Mouse (Mus musculus): ENCODE measurements around the gene Ptprk.
A peak's percentile ranks its signal among the peaks of the same experiment; 100 is the strongest.

Ptprk gene

DNA sequence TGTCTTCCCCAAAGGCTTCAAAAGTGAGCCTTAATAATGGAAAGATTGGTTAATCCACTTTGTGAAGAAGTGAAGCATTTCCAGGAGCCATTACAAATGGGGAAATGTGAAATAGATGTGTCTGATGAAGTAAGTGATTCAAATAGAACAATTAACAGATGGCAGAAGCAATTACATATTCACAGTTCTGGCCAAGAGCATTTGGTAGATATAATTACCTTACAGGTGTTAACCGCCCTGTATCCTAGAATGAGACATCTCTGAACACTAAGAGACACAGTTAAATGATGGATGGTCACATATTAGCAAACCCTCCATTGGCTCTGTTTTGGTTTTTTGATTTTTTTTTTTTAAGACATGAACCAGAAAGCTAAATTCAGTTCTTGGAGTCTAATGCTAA is 361.5 kb downstream of the Ptprk start:
- H3K27me3 ChIP-seq (ENCODE audit: insufficient read depth, low read length) = no peaks in the 10 kb centered on the region
- no peaks in the 10 kb centered on the region for H3K4me1 ChIP-seq (replicated peaks; ENCODE audit: low read depth, low read length)
- no peaks in the 10 kb centered on the region for H3K36me3 ChIP-seq (ENCODE audit: insufficient read depth, low read length)
- no peaks in the 10 kb centered on the region for H3K9me3 ChIP-seq (ENCODE audit: low read length)
- TF ChIP-seq CTCF (conservative IDR thresholded peaks at IDR 0.05; ENCODE audit: low read length) = no peak
- TF ChIP-seq NANOG (IDR thresholded peaks at IDR 0.05; ENCODE audit: borderline replicate concordance, low read length) = no peak
- no peak for TF ChIP-seq POU5F1 (IDR thresholded peaks at IDR 0.05; ENCODE audit: borderline replicate concordance, low read length)
- no peak overlapping the region for H3K4me3 ChIP-seq (replicated peaks; ENCODE audit: low read length)

DNA sequence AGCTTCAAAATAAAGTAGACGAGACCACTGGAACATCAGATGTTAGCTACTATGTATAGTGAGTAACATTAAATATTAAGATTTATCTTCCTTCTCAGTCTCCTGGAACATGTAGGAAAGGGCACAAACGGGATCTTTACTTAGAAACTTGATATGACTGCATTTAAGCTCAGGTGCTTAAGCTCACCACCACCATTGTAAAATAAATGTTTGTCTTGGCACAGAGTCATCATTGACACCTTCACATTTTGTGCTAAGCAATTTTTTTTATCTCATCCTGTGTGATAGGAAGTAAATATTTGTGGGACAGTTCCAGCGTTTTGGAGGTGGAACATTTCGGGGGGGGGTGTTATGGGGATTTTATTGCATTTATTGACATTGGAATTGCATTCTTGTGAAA is 375.2 kb downstream of the Ptprk start:
- Histone ChIP-seq H3K27me3 (ENCODE audit: insufficient read depth, low read length) (no peaks in the 10 kb centered on the region), H3K4me1 (replicated peaks; ENCODE audit: low read depth, low read length) (no peaks in the 10 kb centered on the region), H3K4me3 (replicated peaks; ENCODE audit: low read length) (no peak overlapping the region), H3K36me3 (ENCODE audit: insufficient read depth, low read length) (no peaks in the 10 kb centered on the region), H3K9me3 (ENCODE audit: low read length) (0 out of 2 replicates have a peak, but pooled peaks cover 7% of the 10 kb centered on the region)
- no peak for TF ChIP-seq NANOG (IDR thresholded peaks at IDR 0.05; ENCODE audit: borderline replicate concordance, low read length)
- no peak for TF ChIP-seq POU5F1 (IDR thresholded peaks at IDR 0.05; ENCODE audit: borderline replicate concordance, low read length)
- TF ChIP-seq CTCF (conservative IDR thresholded peaks at IDR 0.05; ENCODE audit: low read length) = no peak

DNA sequence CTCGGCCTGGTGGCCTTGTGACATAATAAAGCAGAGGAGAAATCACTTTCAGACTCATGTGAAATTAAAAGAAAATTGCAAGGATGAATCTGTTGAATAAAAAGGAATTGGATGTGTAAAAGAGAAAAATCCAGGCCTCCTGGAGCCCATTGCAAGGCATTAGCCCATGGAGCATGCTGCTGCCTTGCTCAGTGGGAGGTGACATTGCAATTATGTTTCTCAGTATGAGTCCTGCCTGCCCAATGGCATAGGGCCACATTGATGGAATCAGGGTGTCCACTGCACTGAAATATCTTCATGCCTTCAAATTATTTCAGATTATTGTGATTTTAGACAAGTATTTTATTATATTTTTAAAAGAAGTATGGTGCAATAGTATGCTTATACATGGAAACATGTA is 376.0 kb downstream of the Ptprk start:
- Histone ChIP-seq H3K27me3 (ENCODE audit: insufficient read depth, low read length) (no peaks in the 10 kb centered on the region), H3K9me3 (ENCODE audit: low read length) (0 out of 2 replicates have a peak, but pooled peaks cover 7% of the 10 kb centered on the region), H3K4me1 (replicated peaks; ENCODE audit: low read depth, low read length) (no peaks in the 10 kb centered on the region), H3K36me3 (ENCODE audit: insufficient read depth, low read length) (no peaks in the 10 kb centered on the region), H3K4me3 (replicated peaks; ENCODE audit: low read length) (no peak overlapping the region)
- no peak for TF ChIP-seq CTCF (conservative IDR thresholded peaks at IDR 0.05; ENCODE audit: low read length)
- no peak for TF ChIP-seq NANOG (IDR thresholded peaks at IDR 0.05; ENCODE audit: borderline replicate concordance, low read length)
- no peak for TF ChIP-seq POU5F1 (IDR thresholded peaks at IDR 0.05; ENCODE audit: borderline replicate concordance, low read length)

DNA sequence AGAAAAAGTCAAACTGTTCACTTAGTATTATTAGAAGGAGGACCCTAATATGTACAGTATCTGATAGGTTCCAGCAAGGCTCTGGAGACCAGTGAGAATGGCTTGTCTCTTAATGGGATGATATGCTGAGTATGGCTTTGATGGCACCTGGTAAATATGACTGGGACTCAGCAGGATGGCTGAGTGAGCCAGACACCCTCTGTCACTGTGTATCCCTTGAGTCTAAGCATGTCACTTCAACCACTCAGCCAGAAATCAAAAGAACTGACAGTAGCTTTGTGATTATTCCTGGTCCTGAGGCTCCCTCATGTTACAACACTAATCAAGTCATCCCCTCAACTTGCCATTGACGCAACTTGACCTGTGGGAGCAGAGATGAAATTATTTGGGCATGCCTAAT is 383.4 kb downstream of the Ptprk start:
- no peak for TF ChIP-seq POU5F1 (IDR thresholded peaks at IDR 0.05; ENCODE audit: borderline replicate concordance, low read length)
- TF ChIP-seq NANOG (IDR thresholded peaks at IDR 0.05; ENCODE audit: borderline replicate concordance, low read length) = no peak
- no peak for TF ChIP-seq CTCF (conservative IDR thresholded peaks at IDR 0.05; ENCODE audit: low read length)
- Histone ChIP-seq H3K27me3 (ENCODE audit: insufficient read depth, low read length) (no peaks in the 10 kb centered on the region), H3K4me1 (replicated peaks; ENCODE audit: low read depth, low read length) (no peaks in the 10 kb centered on the region), H3K4me3 (replicated peaks; ENCODE audit: low read length) (no peak overlapping the region), H3K9me3 (ENCODE audit: low read length) (no peaks in the 10 kb centered on the region), H3K36me3 (ENCODE audit: insufficient read depth, low read length) (no peaks in the 10 kb centered on the region)

DNA sequence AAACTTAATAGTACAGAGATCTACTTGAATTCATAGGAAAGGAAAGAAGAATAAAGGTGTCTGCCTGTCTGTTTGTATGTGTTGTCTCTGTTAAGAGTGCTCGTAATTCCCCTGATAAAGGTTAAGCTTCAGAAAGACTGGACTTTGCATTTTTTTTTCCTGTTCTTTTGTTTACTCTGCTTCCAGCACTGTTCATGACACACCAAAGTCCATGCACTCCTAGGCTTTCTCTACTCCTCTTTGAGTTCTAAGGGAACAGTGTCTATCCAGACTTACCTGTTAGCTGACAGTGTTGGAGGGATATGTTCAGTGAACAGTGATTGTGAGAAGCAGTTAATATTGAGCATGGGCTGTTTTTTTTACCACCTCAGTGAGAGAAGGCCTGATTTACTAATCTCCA is 385.3 kb downstream of the Ptprk start:
- no peaks in the 10 kb centered on the region for H3K27me3 ChIP-seq (ENCODE audit: insufficient read depth, low read length)
- TF ChIP-seq POU5F1 (IDR thresholded peaks at IDR 0.05; ENCODE audit: borderline replicate concordance, low read length) (no peak), CTCF (conservative IDR thresholded peaks at IDR 0.05; ENCODE audit: low read length) (no peak), NANOG (IDR thresholded peaks at IDR 0.05; ENCODE audit: borderline replicate concordance, low read length) (no peak)
- H3K36me3 ChIP-seq (ENCODE audit: insufficient read depth, low read length) = no peaks in the 10 kb centered on the region
- no peaks in the 10 kb centered on the region for H3K4me1 ChIP-seq (replicated peaks; ENCODE audit: low read depth, low read length)
- no peaks in the 10 kb centered on the region for H3K9me3 ChIP-seq (ENCODE audit: low read length)
- no peak overlapping the region for H3K4me3 ChIP-seq (replicated peaks; ENCODE audit: low read length)

DNA sequence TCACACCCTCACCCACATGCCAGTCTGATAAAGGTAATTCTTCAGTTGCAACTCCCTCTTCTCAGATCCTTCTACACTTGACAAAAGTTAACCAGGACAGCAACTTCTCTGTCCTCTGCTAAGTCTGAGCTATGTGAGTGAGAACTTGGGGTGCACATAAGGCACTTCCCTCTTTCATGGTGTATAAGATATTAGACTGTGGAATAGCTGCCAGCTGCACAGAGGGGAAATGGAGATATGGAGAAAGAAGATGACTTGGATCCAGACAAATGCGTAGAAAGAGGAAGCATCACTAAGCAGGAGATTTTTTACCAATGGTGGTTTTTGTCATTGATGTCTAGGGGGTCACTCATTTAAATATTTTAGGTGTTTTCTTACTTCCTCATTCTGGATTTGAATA is 389.1 kb downstream of the Ptprk start:
- TF ChIP-seq POU5F1 (IDR thresholded peaks at IDR 0.05; ENCODE audit: borderline replicate concordance, low read length) = no peak
- TF ChIP-seq CTCF (conservative IDR thresholded peaks at IDR 0.05; ENCODE audit: low read length) = no peak
- no peak for TF ChIP-seq NANOG (IDR thresholded peaks at IDR 0.05; ENCODE audit: borderline replicate concordance, low read length)
- Histone ChIP-seq H3K9me3 (ENCODE audit: low read length) (no peaks in the 10 kb centered on the region), H3K36me3 (ENCODE audit: insufficient read depth, low read length) (no peaks in the 10 kb centered on the region), H3K4me3 (replicated peaks; ENCODE audit: low read length) (no peak overlapping the region), H3K4me1 (replicated peaks; ENCODE audit: low read depth, low read length) (no peaks in the 10 kb centered on the region), H3K27me3 (ENCODE audit: insufficient read depth, low read length) (no peaks in the 10 kb centered on the region)

DNA sequence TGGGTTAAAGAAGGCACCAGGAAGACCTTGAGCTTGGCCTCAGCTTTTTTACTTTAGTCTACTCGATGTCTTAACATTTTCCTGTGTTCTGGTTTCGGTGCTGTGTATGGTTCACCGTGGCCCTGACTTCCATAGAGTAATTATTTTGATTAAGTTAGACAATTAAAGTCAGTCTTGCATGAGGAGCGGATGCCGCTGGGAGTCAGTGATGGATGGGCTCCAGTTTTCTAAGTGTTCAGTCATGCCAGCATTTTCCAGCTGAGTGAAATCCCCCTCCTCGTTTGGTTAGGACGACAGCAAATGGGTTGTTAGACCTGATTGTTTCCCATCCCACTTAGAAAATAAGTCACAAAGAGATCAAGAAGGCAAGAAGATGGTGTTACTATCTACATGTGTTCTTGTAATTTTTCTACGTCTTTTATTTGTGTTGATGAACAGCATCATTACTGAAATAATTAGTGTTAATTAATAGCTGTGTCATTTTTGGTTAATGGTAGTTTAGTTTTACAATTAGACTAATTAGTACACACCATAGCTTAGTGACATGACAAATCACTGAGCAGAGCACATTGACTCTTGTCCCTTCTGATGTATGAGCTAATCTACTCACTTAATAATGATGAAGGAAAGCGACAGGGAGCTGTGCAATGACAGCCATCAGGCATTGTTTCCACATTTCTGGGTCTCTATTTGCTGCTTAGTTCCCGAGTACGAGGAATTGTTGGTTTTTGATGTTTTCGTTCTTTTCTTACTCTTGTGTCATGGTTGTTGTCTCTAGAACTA is 390.3 kb downstream of the Ptprk start:
- H3K4me3 ChIP-seq (replicated peaks; ENCODE audit: low read length) = no peak overlapping the region
- no peaks in the 10 kb centered on the region for H3K4me1 ChIP-seq (replicated peaks; ENCODE audit: low read depth, low read length)
- TF ChIP-seq POU5F1 (IDR thresholded peaks at IDR 0.05; ENCODE audit: borderline replicate concordance, low read length) (no peak), CTCF (conservative IDR thresholded peaks at IDR 0.05; ENCODE audit: low read length) (no peak), NANOG (IDR thresholded peaks at IDR 0.05; ENCODE audit: borderline replicate concordance, low read length) (no peak)
- H3K9me3 ChIP-seq (ENCODE audit: low read length) = no peaks in the 10 kb centered on the region
- H3K36me3 ChIP-seq (ENCODE audit: insufficient read depth, low read length) = no peaks in the 10 kb centered on the region
- H3K27me3 ChIP-seq (ENCODE audit: insufficient read depth, low read length) = no peaks in the 10 kb centered on the region

DNA sequence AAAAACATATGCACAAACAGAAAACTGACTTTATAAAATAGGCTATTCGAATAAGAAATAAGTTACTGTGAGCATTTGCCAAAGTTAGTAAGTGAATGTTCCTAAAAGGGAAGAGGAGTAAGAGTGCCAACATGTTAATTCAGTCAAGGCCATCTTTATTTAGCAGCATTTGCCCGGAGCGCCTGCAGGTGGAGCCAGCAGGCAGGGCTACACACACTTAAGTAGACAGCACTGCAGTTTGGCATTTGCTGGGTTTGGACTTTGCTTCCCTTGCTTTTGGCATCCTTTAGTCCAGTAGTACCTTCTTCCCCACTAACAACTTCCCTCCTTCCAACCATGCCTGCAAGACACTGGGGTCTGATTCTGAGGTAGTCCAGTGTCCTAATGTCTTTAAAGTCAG is 411.0 kb downstream of the Ptprk start:
- TF ChIP-seq NANOG (IDR thresholded peaks at IDR 0.05; ENCODE audit: borderline replicate concordance, low read length) (no peak), POU5F1 (IDR thresholded peaks at IDR 0.05; ENCODE audit: borderline replicate concordance, low read length) (no peak), CTCF (conservative IDR thresholded peaks at IDR 0.05; ENCODE audit: low read length) (peak; percentile 50)
- H3K9me3 ChIP-seq (ENCODE audit: low read length) = peaks cover 4% of the 10 kb centered on the region; the same call in 1 of the 2 replicates
- no peak overlapping the region for H3K4me3 ChIP-seq (replicated peaks; ENCODE audit: low read length)
- H3K36me3 ChIP-seq (ENCODE audit: insufficient read depth, low read length) = no peaks in the 10 kb centered on the region
- H3K4me1 ChIP-seq (replicated peaks; ENCODE audit: low read depth, low read length) = no peaks in the 10 kb centered on the region
- H3K27me3 ChIP-seq (ENCODE audit: insufficient read depth, low read length) = no peaks in the 10 kb centered on the region

Data from E14TG2a.4 (cell line).